In genomic region chr16:41091259-41091658, GRCm38 (mm10) we compare ENCODE assay signal across 20 mouse cellular contexts.
DNase-seq lines count a peak whose midpoint lies in the region; ATAC-seq lines count a peak whose summit lies in the region.
"Had no signal": no experiment of that assay in that cellular context is flagged by ENCODE, and none has a peak within 500 bp of the region (broad histone marks: within the 10 kb centered on the region; RNA-seq: fewer than 3 reads in every experiment).

No protein-coding gene starts in this region.

- DNase-seq in midbrain, embryonic 10.5 days (ENCODE audit: low spot score): no peak
- peak; percentile 65 for DNase-seq in retina, embryonic 14.5 days (ENCODE audit: low spot score)
- no peak for DNase-seq in adrenal gland, adult 18-20 months (ENCODE audit: low spot score in 2 of 2)
- DNase-seq: adrenal gland, postnatal 10 days; cerebellum, adult 11-12 months; cerebellum, adult 9-10 months; cerebellum, postnatal 25 days; gastrocnemius, postnatal 14 days; heart, adult 2 months had no signal

- H3K36me3 ChIP-seq in forebrain, embryonic 13.5 days (ENCODE audit: poor library complexity, severe bottlenecking): no peaks in the 10 kb centered on the region
- no peaks in the 10 kb centered on the region for H3K36me3 ChIP-seq in forebrain, embryonic 16.5 days (ENCODE audit: control insufficient read depth, insufficient read depth)
- no peaks in the 10 kb centered on the region for H3K36me3 ChIP-seq in midbrain, embryonic 13.5 days
- H3K36me3 ChIP-seq in midbrain, embryonic 10.5 days: no peaks in the 10 kb centered on the region
- H3K36me3 ChIP-seq: embryonic facial prominence, embryonic 12.5 days; forebrain, embryonic 15.5 days; heart, embryonic 12.5 days; hindbrain, embryonic 12.5 days had no signal

- 0 out of 2 replicates have a peak, but pooled peaks cover 3% of the 10 kb centered on the region for H3K27me3 ChIP-seq in forebrain, embryonic 13.5 days
- no peaks in the 10 kb centered on the region for H3K27me3 ChIP-seq in forebrain, embryonic 16.5 days (replicated peaks; ENCODE audit: control insufficient read depth, insufficient read depth, low read length)
- no peaks in the 10 kb centered on the region for H3K27me3 ChIP-seq in midbrain, embryonic 13.5 days
- H3K27me3 ChIP-seq in midbrain, embryonic 10.5 days (ENCODE audit: low read depth, poor library complexity, severe bottlenecking): no peaks in the 10 kb centered on the region
- H3K27me3 ChIP-seq: CH12.LX; embryonic facial prominence, embryonic 12.5 days; forebrain, embryonic 15.5 days; heart, embryonic 12.5 days; hindbrain, embryonic 12.5 days had no signal

- ATAC-seq in forebrain, embryonic 13.5 days: peak; percentile 50; the same call in 1 of the 2 replicates
- no peak for ATAC-seq in forebrain, embryonic 16.5 days
- peak; percentile 67; the same call in 1 of the 2 replicates for ATAC-seq in midbrain, embryonic 13.5 days
- ATAC-seq: forebrain, embryonic 15.5 days; hindbrain, embryonic 16.5 days; inflammation-experienced regulatory T-cells, adult 6 months; intestine, postnatal 0 days had no signal

- H3K4me3 ChIP-seq in forebrain, embryonic 13.5 days: no peak overlapping the region
- no peak overlapping the region for H3K4me3 ChIP-seq in forebrain, embryonic 16.5 days (replicated peaks; ENCODE audit: low read length)
- no peak overlapping the region for H3K4me3 ChIP-seq in midbrain, embryonic 13.5 days (replicated peaks)
- no peak overlapping the region for H3K4me3 ChIP-seq in midbrain, embryonic 10.5 days
- H3K4me3 ChIP-seq: embryonic facial prominence, embryonic 12.5 days; forebrain, embryonic 15.5 days; heart, adult 2 months; heart, embryonic 12.5 days; hindbrain, embryonic 12.5 days had no signal

- no peaks in the 10 kb centered on the region for H3K9me3 ChIP-seq in forebrain, embryonic 13.5 days (replicated peaks)
- no peaks in the 10 kb centered on the region for H3K9me3 ChIP-seq in forebrain, embryonic 16.5 days (ENCODE audit: control insufficient read depth, low read length)
- H3K9me3 ChIP-seq in midbrain, embryonic 13.5 days: no peaks in the 10 kb centered on the region
- no peaks in the 10 kb centered on the region for H3K9me3 ChIP-seq in midbrain, embryonic 10.5 days (replicated peaks)
- H3K9me3 ChIP-seq: embryonic facial prominence, embryonic 12.5 days; forebrain, embryonic 15.5 days; heart, embryonic 12.5 days; hindbrain, embryonic 12.5 days had no signal

- H3K27ac ChIP-seq in forebrain, embryonic 13.5 days: no peak overlapping the region
- no peak overlapping the region for H3K27ac ChIP-seq in forebrain, embryonic 16.5 days (ENCODE audit: low read length)
- H3K27ac ChIP-seq in midbrain, embryonic 13.5 days: no peak overlapping the region
- no peak overlapping the region for H3K27ac ChIP-seq in midbrain, embryonic 10.5 days (replicated peaks)
- H3K27ac ChIP-seq: embryonic facial prominence, embryonic 12.5 days; forebrain, embryonic 15.5 days; heart, adult 2 months; hindbrain, embryonic 12.5 days had no signal

- 0 out of 2 replicates have a peak, but pooled peaks cover 3% of the 10 kb centered on the region for H3K4me1 ChIP-seq in forebrain, embryonic 13.5 days
- H3K4me1 ChIP-seq in forebrain, embryonic 16.5 days (replicated peaks; ENCODE audit: control insufficient read depth, insufficient read depth, low read length): no peaks in the 10 kb centered on the region; the same call in 1 of the 2 replicates
- H3K4me1 ChIP-seq in midbrain, embryonic 13.5 days (replicated peaks): peaks cover 3% of the 10 kb centered on the region; the same call in 1 of the 2 replicates
- H3K4me1 ChIP-seq in midbrain, embryonic 10.5 days: no peaks in the 10 kb centered on the region
- H3K4me1 ChIP-seq: embryonic facial prominence, embryonic 12.5 days; forebrain, embryonic 15.5 days; heart, embryonic 12.5 days; hindbrain, embryonic 12.5 days had no signal

- no peak overlapping the region for H3K4me2 ChIP-seq in forebrain, embryonic 13.5 days
- no peak overlapping the region for H3K4me2 ChIP-seq in forebrain, embryonic 16.5 days (ENCODE audit: low read length)
- H3K4me2 ChIP-seq in midbrain, embryonic 13.5 days (replicated peaks): no peak overlapping the region
- H3K4me2 ChIP-seq: embryonic facial prominence, embryonic 12.5 days; forebrain, embryonic 15.5 days; heart, embryonic 12.5 days; hindbrain, embryonic 12.5 days had no signal

- H3K9ac ChIP-seq in forebrain, embryonic 13.5 days: no peak overlapping the region
- no peak overlapping the region for H3K9ac ChIP-seq in forebrain, embryonic 16.5 days (replicated peaks; ENCODE audit: low read depth, low read length)
- no peak overlapping the region for H3K9ac ChIP-seq in midbrain, embryonic 13.5 days (replicated peaks)
- H3K9ac ChIP-seq: embryonic facial prominence, embryonic 12.5 days; forebrain, embryonic 15.5 days; heart, embryonic 12.5 days; hindbrain, embryonic 12.5 days had no signal
